Mouse (Mus musculus): Measurements from ENCODE around the gene Wrap53. TPM values are rescaled to one million over a fixed set of nuclear protein-coding genes. Genes with fewer than 3 reads are reported as not detected.

Wrap53 gene
- total and polyA plus RNA-seq, 3 experiments = 18.5 to 24.5 TPM; not detected in 1

DNA sequence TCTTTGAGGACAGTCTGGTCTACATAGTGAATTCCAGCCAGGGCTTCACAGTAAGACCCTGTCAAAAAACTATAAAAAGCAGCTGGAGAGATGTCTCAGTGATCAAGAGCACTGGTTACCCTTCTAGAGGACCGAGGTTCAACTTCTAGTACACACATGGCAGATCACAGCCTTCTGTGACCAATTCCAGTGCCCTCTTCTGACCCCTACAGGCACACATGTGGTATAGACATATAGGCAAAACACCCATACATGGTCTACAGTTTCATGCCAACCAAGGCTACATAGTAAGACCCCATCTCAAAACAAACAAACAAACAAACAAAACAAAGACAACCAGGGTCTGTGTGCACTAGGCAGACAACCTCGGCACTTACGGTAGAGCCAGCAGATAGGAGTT, 4.8 kb downstream of the Wrap53 start (continued):
- TF ChIP-seq USF2 (IDR thresholded peaks at IDR 0.05; ENCODE audit: borderline replicate concordance in 1 of 2, insufficient read depth in 1 of 2, low read depth in 1 of 2, low read length in 2 of 2) (no peak), ELF1 (IDR thresholded peaks at IDR 0.05; ENCODE audit: low read depth, low read length) (no peak), CTCF (IDR thresholded peaks at IDR 0.05 in 2 of 3, conservative IDR thresholded peaks at IDR 0.05 in 1 of 3; ENCODE audit: control insufficient read depth in 1 of 3, insufficient read depth in 1 of 3, low read depth in 2 of 3, low read length in 3 of 3, poor library complexity in 1 of 3, severe bottlenecking in 1 of 3) (peak; percentile 57 to 71 (median 68)), SIN3A (IDR thresholded peaks at IDR 0.05; ENCODE audit: low read length) (0 out of 2 replicates have a peak, but pooled peaks have one; percentile 29), TCF12 (IDR thresholded peaks at IDR 0.05; ENCODE audit: low read depth, low read length) (no peak), UBTF (IDR thresholded peaks at IDR 0.05; ENCODE audit: borderline replicate concordance, insufficient read depth, low read depth, low read length) (no peak), POLR2AphosphoS2 (IDR thresholded peaks at IDR 0.05; ENCODE audit: low read length) (no peak)

DNA sequence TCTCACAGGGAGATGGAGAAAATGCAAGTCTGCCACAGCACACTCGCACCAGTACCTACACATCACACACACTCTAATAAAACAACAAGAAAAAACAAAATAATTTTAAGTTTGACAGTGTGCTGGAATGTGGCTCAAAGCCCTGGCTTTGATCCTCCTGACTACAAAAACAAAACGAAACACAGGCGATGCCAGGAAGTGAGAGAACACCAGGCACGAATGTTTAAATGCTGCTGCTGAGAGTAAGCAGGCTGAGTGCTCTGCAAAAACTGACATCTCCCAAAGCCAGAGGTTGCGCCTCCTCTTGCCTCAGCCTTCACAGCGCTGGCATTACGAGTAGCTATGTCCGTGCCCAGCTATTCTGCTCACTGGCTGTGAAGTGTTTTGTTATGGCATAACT, 14.9 kb downstream of the Wrap53 start:
- DNase-seq (ENCODE audit: low read depth, low spot score) = no peak
- Histone ChIP-seq H3K36me3 (ENCODE audit: control insufficient read depth in 1 of 2, insufficient read depth in 2 of 2, low read length in 2 of 2) (peaks cover 0 to 14% of the 10 kb centered on the region in 2 experiments; a peak in 2 of 4 replicates), H3K79me2 (ENCODE audit: control insufficient read depth, insufficient read depth, low read length, poor library complexity) (no peaks in the 10 kb centered on the region), H3K27ac (ENCODE audit: control insufficient read depth, low read depth, low read length) (no peak overlapping the region), H3K4me3 (ENCODE audit: control insufficient read depth in 1 of 2, insufficient read depth in 1 of 2, low read depth in 2 of 2, low read length in 2 of 2) (no peak overlapping the region), H3K9ac (ENCODE audit: control insufficient read depth, low read depth, low read length, poor library complexity, severe bottlenecking) (no peak overlapping the region), H3K4me1 (ENCODE audit: control insufficient read depth in 1 of 2, insufficient read depth in 2 of 2, low read length in 2 of 2) (no peaks in the 10 kb centered on the region), H3K27me3 (ENCODE audit: control insufficient read depth in 1 of 2, insufficient read depth in 2 of 2, low read length in 2 of 2) (no peaks in the 10 kb centered on the region), H3K9me3 (replicated peaks; ENCODE audit: insufficient read depth, low read length) (no peaks in the 10 kb centered on the region)
- TF ChIP-seq SMC3 (IDR thresholded peaks at IDR 0.05; ENCODE audit: low read depth, low read length) (no peak), BHLHE40 (IDR thresholded peaks at IDR 0.05; ENCODE audit: borderline replicate concordance, low read depth, low read length) (no peak), ZNF384 (IDR thresholded peaks at IDR 0.05; ENCODE audit: low read depth, low read length) (no peak), NRF1 (IDR thresholded peaks at IDR 0.05; ENCODE audit: insufficient read depth, low read depth, low read length, poor library complexity, severe bottlenecking) (no peak), POLR2AphosphoS2 (IDR thresholded peaks at IDR 0.05; ENCODE audit: low read length) (no peak), POLR2AphosphoS5 (IDR thresholded peaks at IDR 0.05; ENCODE audit: borderline replicate concordance, low read depth, low read length) (no peak), MYC (IDR thresholded peaks at IDR 0.05; ENCODE audit: low read depth, low read length) (no peak), MEF2A (IDR thresholded peaks at IDR 0.05; ENCODE audit: extremely low read depth, insufficient replicate concordance, low read depth, low read length, poor library complexity, severe bottlenecking) (no peak), NELFE (IDR thresholded peaks at IDR 0.05; ENCODE audit: low read depth, low read length) (no peak), POLR2A (IDR thresholded peaks at IDR 0.05; ENCODE audit: control insufficient read depth in 1 of 2, insufficient read depth in 1 of 2, low read depth in 1 of 2, low read length in 2 of 2, poor library complexity in 1 of 2) (no peak), ZMIZ1 (IDR thresholded peaks at IDR 0.05; ENCODE audit: low read depth, low read length) (no peak), USF2 (IDR thresholded peaks at IDR 0.05; ENCODE audit: borderline replicate concordance in 1 of 2, insufficient read depth in 1 of 2, low read depth in 1 of 2, low read length in 2 of 2) (no peak), RAD21 (IDR thresholded peaks at IDR 0.05; ENCODE audit: low read depth, low read length) (no peak), MYB (IDR thresholded peaks at IDR 0.05; ENCODE audit: low read depth, low read length) (no peak), ETS1 (IDR thresholded peaks at IDR 0.05; ENCODE audit: low read depth, low read length) (no peak), USF1 (IDR thresholded peaks at IDR 0.05; ENCODE audit: low read depth, low read length) (no peak), MAZ (IDR thresholded peaks at IDR 0.05; ENCODE audit: low read depth, low read length) (no peak)

Data from MEL (cell line).